Mouse (Mus musculus) hindbrain, embryonic 14.5 days (tissue): Measurements from ENCODE around the gene Polr3g. TPM values are rescaled to one million over a fixed set of nuclear protein-coding genes. Genes with fewer than 3 reads are reported as not detected.
"Not testable (repeated sequence)": the region's sequence is repeated elsewhere in the genome, so short reads cannot be mapped to it uniquely, and the experiment has no call there.

Experiments
- ATAC-seq: fragments of 200-750 bp; cut with Nextera tagmentation; 2 replicates; pipeline ENCODE4 v1.8.0; 2017; ENCODE audit warnings: moderate number of reproducible peaks, mild to moderate bottlenecking, moderate TSS enrichment, moderate library complexity; ENCODE audit not compliant: low FRiP score
- DNase-seq: peaks from one replicate; pipeline ENCODE4 v3.0.0-alpha.2; 2015; ENCODE audit warnings: low spot score
- H3K27ac ChIP-seq: fragments of 300-500 bp; sonication (generic); 2 replicates; pipeline ENCODE4 v1.5.1; 2014; ENCODE audit warnings: mild to moderate bottlenecking, moderate library complexity
- H3K27me3 ChIP-seq: fragments of 300-500 bp; sonication (generic); 2 replicates; pipeline ENCODE4 v1.6.1; 2014; ENCODE audit warnings: mild to moderate bottlenecking, low read length, mixed read lengths; ENCODE audit not compliant: control insufficient read depth, insufficient read depth
- H3K36me3 ChIP-seq: fragments of 300-500 bp; sonication (generic); replicated peaks from 2 replicates; pipeline ENCODE4 v1.6.1; 2014; ENCODE audit not compliant: control insufficient read depth, insufficient read depth
- H3K4me1 ChIP-seq: fragments of 300-500 bp; sonication (generic); replicated peaks from 2 replicates; pipeline ENCODE4 v1.6.1; 2014; ENCODE audit warnings: antibody characterized with exemption, low read length, mixed read lengths; ENCODE audit not compliant: control insufficient read depth, insufficient read depth
- H3K4me2 ChIP-seq: fragments of 300-500 bp; sonication (generic); replicated peaks from 2 replicates; pipeline ENCODE4 v1.6.1; 2014; ENCODE audit warnings: mild to moderate bottlenecking, moderate library complexity
- H3K4me3 ChIP-seq: fragments of 300-500 bp; sonication (generic); replicated peaks from 2 replicates; pipeline ENCODE4 v1.5.1; 2014; ENCODE audit warnings: mild to moderate bottlenecking, low read length
- H3K9ac ChIP-seq: fragments of 300-500 bp; sonication (generic); 2 replicates; pipeline ENCODE4 v1.6.1; 2014
- H3K9me3 ChIP-seq: fragments of 300-500 bp; sonication (generic); 2 replicates; pipeline ENCODE4 v1.6.1; 2016; ENCODE audit warnings: low read length; ENCODE audit not compliant: control insufficient read depth
- WGBS: fragments of 180-500 bp; shearing (Covaris S2); extraction: QIAGEN DNeasy Blood & Tissue Kit; methylation state at CpG from one replicate; pipeline ENCODE4 v1.1.7; 2014; 5-methylcytosine and 5-hydroxymethylcytosine counted together
- polyA plus RNA-seq: library from polyadenylated mRNA; unstranded; fragments of >200 nt; fragmentation: Nextera tagmentation; extraction: Ambion mirVana; gene quantifications from 2 replicates; pipeline ENCODE4 v1.2.1, GENCODE M21; 2014

Polr3g gene
- polyA plus RNA-seq, 1 experiment from 2014 or later, result 5.0 TPM

DNA sequence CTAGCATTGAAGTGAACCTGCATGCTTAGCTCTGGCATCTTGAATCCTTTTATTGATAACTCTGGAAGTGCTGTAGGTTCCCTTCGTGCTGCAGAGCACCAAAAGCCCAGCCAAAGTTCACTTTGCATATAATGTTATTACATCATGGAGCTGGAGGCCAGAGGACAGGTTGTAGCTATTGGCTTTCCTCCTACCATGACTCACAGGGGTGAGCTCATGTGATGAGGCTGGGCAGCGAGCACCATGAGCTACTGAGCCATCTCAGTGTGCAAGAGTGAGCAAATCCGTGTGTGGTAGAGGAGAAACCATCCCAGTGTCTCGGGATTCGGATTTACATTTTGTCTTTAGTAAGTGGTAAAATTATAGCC, 46.5 kb downstream of the Polr3g start:
- H3K9me3 ChIP-seq, result no peaks in the 10 kb centered on the region
- 91% methylated on average over 5 of the region's 5 CpGs for WGBS
- no peak overlapping the region for H3K9ac ChIP-seq
- no peaks in the 10 kb centered on the region; the same call in 1 of the 2 replicates for H3K4me1 ChIP-seq
- H3K4me3 ChIP-seq, result no peak overlapping the region
- H3K4me2 ChIP-seq, result no peak overlapping the region
- ATAC-seq (no peak), DNase-seq (no peak)
- H3K36me3 ChIP-seq, result peaks cover 56% of the 10 kb centered on the region
- H3K27me3 ChIP-seq, result no peaks in the 10 kb centered on the region
- H3K27ac ChIP-seq, result no peak overlapping the region

- Histone ChIP-seq H3K4me1 (peaks cover 4% of the 10 kb centered on the region), H3K27ac (no peak overlapping the region), H3K27me3 (no peaks in the 10 kb centered on the region), H3K9me3 (no peaks in the 10 kb centered on the region), H3K4me2 (no peak overlapping the region), H3K4me3 (no peak overlapping the region), H3K36me3 (peaks cover 51% of the 10 kb centered on the region), H3K9ac (no peak overlapping the region)
- 83% methylated on average over 12 of the region's 12 CpGs for WGBS
- no peak for DNase-seq
- ATAC-seq, result peak; percentile 43; the same call in 1 of the 2 replicates
Observed at GRCm38 (mm10) chr13:81663566-81664330, 47.1 kb downstream of the Polr3g start.

- H3K4me3 ChIP-seq, result peak overlapping the region; percentile 79
Observed at GRCm38 (mm10) chr13:81658053-81658752, 52.6 kb downstream of the Polr3g start.

DNA sequence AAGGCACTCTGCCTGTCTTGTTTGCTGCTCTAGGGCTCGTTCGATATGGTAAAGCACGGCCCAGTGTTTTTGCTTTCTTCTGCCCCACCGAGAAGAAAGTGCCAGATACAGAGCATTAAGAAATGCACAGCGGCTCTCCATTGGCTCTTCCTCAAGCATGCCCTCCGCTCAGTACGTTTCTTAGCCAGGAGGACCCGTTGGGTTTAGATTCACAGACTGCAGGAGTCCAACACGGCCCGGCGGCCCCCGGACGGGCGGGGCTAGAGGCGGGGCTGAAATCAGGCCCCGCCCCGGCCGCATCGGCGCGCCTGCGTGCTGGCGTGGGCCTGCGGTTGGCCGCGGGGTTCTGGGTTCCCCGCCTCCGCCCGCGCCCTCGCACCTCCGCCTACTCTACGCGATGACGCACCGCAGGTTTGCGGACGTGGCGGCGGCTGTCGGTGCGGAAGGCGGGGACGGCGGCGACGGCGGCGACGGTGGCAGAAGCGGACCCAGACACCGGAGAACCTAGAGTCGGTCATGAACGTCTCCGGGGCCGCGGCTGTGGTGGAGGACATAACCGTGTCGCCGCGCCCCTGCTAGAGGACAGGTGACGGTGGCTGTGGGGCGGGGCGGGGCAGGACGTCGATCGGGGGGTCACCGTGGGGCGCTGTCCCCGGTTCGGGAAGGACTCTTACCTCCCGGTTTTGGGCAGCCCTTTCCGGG, 53.3 kb downstream of the Polr3g start, which contains the start of gene Lysmd3:
Gene Lysmd3, plus strand, starts transcription at position 313 of the 702 bp plus-strand sequence.
- Histone ChIP-seq H3K27ac (peak within 1 kb of the TSS; percentile 88), H3K9ac (peak within 1 kb of the TSS; percentile 79), H3K9me3 (no peaks in the 10 kb centered on the region), H3K4me2 (peak within 1 kb of the TSS; percentile 74), H3K4me3 (peak within 1 kb of the TSS; percentile 79), H3K27me3 (no peaks in the 10 kb centered on the region), H3K36me3 (no peaks in the 10 kb centered on the region), H3K4me1 (peaks cover 20% of the 10 kb centered on the region)
- ATAC-seq (peak; percentile 99), DNase-seq (peak; percentile 96)
- under 1% methylated on average over 73 of the region's 73 CpGs for WGBS

More at GRCm38 (mm10) chr13:81658053-81658752, 52.6 kb downstream of the Polr3g start:
- 6% methylated on average over 21 of the region's 21 CpGs for WGBS
- Histone ChIP-seq H3K4me1 (peaks cover 20% of the 10 kb centered on the region), H3K27me3 (no peaks in the 10 kb centered on the region), H3K36me3 (no peaks in the 10 kb centered on the region), H3K4me2 (peak overlapping the region; percentile 74), H3K9ac (peak overlapping the region; percentile 79), H3K27ac (peak overlapping the region; percentile 88), H3K9me3 (no peaks in the 10 kb centered on the region)
- DNase-seq, result peak; percentile 36
- ATAC-seq, result no peak

DNA sequence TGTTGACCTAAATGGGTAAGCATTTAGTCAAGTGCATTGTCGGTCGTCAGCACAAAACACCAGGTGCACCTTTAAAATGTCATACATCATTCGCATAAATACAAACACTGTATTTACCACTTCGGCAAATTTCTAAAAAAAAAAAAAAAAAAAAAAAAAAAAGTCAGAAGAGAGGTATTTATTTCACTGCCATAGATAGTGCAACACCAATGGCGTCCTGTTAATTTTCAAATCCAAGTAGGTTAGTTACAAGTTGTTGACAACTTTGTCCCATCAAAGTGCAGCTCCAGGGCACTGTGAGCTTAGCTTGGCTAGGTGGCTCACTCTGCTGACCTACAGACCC, 53.8 kb downstream of the Polr3g start:
- Histone ChIP-seq H3K4me1 (peaks cover 20% of the 10 kb centered on the region), H3K4me2 (peak overlapping the region; percentile 74), H3K9me3 (no peaks in the 10 kb centered on the region), H3K9ac (peak overlapping the region; percentile 79), H3K27ac (peak overlapping the region; percentile 88), H3K36me3 (no peaks in the 10 kb centered on the region), H3K4me3 (peak overlapping the region; percentile 79), H3K27me3 (no peaks in the 10 kb centered on the region)
- ATAC-seq (no peak), DNase-seq (no peak)
- 3% methylated on average over 5 of the region's 5 CpGs for WGBS

GRCm38 (mm10) chr13:81656091-81656850, 54.5 kb downstream of the Polr3g start:
- no peak for ATAC-seq
- H3K4me2 ChIP-seq, result peak overlapping the region; percentile 74
- peak overlapping the region; percentile 88; the same call in 1 of the 2 replicates for H3K27ac ChIP-seq
- peaks cover 20% of the 10 kb centered on the region for H3K4me1 ChIP-seq
- H3K9me3 ChIP-seq, result no peaks in the 10 kb centered on the region
- peak; percentile 49 for DNase-seq
- H3K27me3 ChIP-seq, result no peaks in the 10 kb centered on the region
- H3K9ac ChIP-seq, result no peak overlapping the region
- 4% methylated on average over 14 of the region's 14 CpGs for WGBS
- H3K36me3 ChIP-seq, result no peaks in the 10 kb centered on the region
- H3K4me3 ChIP-seq, result peak overlapping the region; percentile 79; the same call in 1 of the 2 replicates

DNA sequence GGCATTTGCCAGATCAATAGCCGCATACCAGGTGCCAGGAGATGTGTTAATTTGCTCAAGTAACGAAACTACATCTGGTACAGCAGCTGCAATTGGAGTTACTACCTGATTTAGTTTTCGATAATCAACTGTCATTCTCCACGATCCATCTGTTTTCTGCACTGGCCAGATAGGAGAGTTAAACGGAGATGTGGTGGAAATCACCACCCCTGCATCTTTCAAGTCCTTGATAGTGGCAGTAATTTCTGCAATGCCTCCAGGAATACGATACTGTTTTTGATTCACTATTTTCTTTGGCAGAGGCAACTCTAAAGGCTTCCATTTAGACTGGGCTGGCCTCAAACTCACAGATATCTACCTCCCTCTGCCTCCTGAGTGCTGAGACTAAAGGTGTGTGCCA, 60.4 kb downstream of the Polr3g start:
- H3K4me3 ChIP-seq, H3K4me1 ChIP-seq, H3K27me3 ChIP-seq, H3K9me3 ChIP-seq, H3K9ac ChIP-seq, H3K27ac ChIP-seq, H3K36me3 ChIP-seq, ATAC-seq, H3K4me2 ChIP-seq, DNase-seq: not testable (repeated sequence)
- WGBS, result 81% methylated on average over 4 of the region's 6 CpGs

- ATAC-seq (no peak), DNase-seq (no peak)
- WGBS, result 87% methylated on average over 6 of the region's 6 CpGs
Observed at GRCm38 (mm10) chr13:81646348-81646747, 64.5 kb downstream of the Polr3g start.

More at GRCm38 (mm10) chr13:81646348-81646747, 64.5 kb downstream of the Polr3g start:
- no peaks in the 10 kb centered on the region for H3K4me1 ChIP-seq
- no peak overlapping the region for H3K4me3 ChIP-seq
- no peak overlapping the region for H3K27ac ChIP-seq
- H3K36me3 ChIP-seq, result no peaks in the 10 kb centered on the region
- H3K4me2 ChIP-seq, result no peak overlapping the region
- no peaks in the 10 kb centered on the region for H3K27me3 ChIP-seq
- no peak overlapping the region for H3K9ac ChIP-seq
- no peaks in the 10 kb centered on the region for H3K9me3 ChIP-seq
